9 mouse cellular contexts compared by ENCODE assay signal in the genomic region with DNA sequence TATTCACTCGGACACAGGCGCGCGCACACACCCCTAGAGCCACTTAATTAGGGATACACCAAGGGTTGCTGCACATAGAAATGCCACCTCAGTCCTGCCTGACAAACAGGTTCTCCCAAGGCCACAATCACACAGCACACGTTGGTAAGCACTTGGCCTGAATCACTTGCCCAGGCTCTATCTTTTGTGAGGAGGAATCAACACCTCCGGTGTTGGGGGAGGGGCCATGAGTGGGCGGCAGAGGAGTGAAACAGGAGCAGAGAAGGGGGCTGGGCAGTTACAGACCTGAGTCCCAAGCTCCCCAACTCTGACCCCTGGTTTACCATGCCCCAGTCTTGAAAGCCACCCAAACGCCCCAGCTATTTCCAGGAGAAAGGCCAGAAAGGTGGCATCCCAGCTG. TPM values are rescaled to one million over a fixed set of nuclear protein-coding genes. Genes with fewer than 3 reads are reported as not detected.
DNase-seq lines count a peak whose midpoint lies in the region; ATAC-seq and TF ChIP-seq lines count a peak whose summit lies in the region.
"Had no signal": no experiment of that assay in that cellular context is flagged by ENCODE, and none has a peak within 500 bp of the region (broad histone marks: within the 10 kb centered on the region; RNA-seq: fewer than 3 reads in every experiment).

No protein-coding gene starts in this region.

- no peak for TF ChIP-seq CTCF in thymus, adult 2 months (IDR thresholded peaks at IDR 0.05; ENCODE audit: borderline replicate concordance, control insufficient read depth, extremely low read depth, insufficient read depth, low read length, poor library complexity)

- H3K4me2 ChIP-seq in kidney, embryonic 15.5 days = peak overlapping the region; percentile 93
- H3K4me2 ChIP-seq in midbrain, embryonic 15.5 days = peak overlapping the region; percentile 63; the same call in 1 of the 2 replicates

- no peak for DNase-seq in kidney, postnatal 10 days
- peak; percentile 34 for DNase-seq in embryo, embryonic 10.5 days (ENCODE audit: low spot score)
- no peak for DNase-seq in hindbrain, embryonic 10.5 days (ENCODE audit: low spot score)
- no peak for DNase-seq in layer of hippocampus, postnatal 14 days (ENCODE audit: low spot score in 2 of 2)
- no peak for DNase-seq in thymus, adult 2 months
- DNase-seq in adrenal gland, postnatal 36 days = no peak
- DNase-seq: thymus, postnatal 25 days had no signal

- H3K9ac ChIP-seq in kidney, embryonic 15.5 days = 0 out of 2 replicates have a peak overlapping the region, but pooled peaks have one; percentile 4
- H3K9ac ChIP-seq in midbrain, embryonic 15.5 days = no peak overlapping the region

- no peak for ATAC-seq in kidney, embryonic 15.5 days (replicated peaks; ENCODE audit: low FRiP score)
- no peak for ATAC-seq in midbrain, embryonic 15.5 days (replicated peaks)

- H3K27ac ChIP-seq in kidney, embryonic 15.5 days = peak overlapping the region; percentile 51; the same call in 1 of the 2 replicates
- H3K27ac ChIP-seq in hindbrain, embryonic 10.5 days = 0 out of 2 replicates have a peak overlapping the region, but pooled peaks have one; percentile 8
- no peak overlapping the region for H3K27ac ChIP-seq in midbrain, embryonic 15.5 days
- H3K27ac ChIP-seq in thymus, adult 2 months (ENCODE audit: control insufficient read depth, insufficient read depth, low read length) = no peak overlapping the region

- peaks cover 40% of the 10 kb centered on the region for H3K36me3 ChIP-seq in kidney, embryonic 15.5 days
- peaks cover 51% of the 10 kb centered on the region for H3K36me3 ChIP-seq in hindbrain, embryonic 10.5 days
- peaks cover 40% of the 10 kb centered on the region for H3K36me3 ChIP-seq in midbrain, embryonic 15.5 days (replicated peaks)
- H3K36me3 ChIP-seq in thymus, adult 2 months (ENCODE audit: control insufficient read depth, insufficient read depth, low read length) = peaks cover 19% of the 10 kb centered on the region

- H3K4me1 ChIP-seq in kidney, embryonic 15.5 days = peaks cover 34% of the 10 kb centered on the region
- peaks cover 36% of the 10 kb centered on the region for H3K4me1 ChIP-seq in hindbrain, embryonic 10.5 days (replicated peaks)
- H3K4me1 ChIP-seq in midbrain, embryonic 15.5 days = peaks cover 21% of the 10 kb centered on the region
- peaks cover 5% of the 10 kb centered on the region for H3K4me1 ChIP-seq in thymus, adult 2 months (replicated peaks; ENCODE audit: control insufficient read depth, insufficient read depth, low read length)

- H3K27me3 ChIP-seq in kidney, embryonic 15.5 days = no peaks in the 10 kb centered on the region
- peaks cover 46% of the 10 kb centered on the region for H3K27me3 ChIP-seq in hindbrain, embryonic 10.5 days (ENCODE audit: insufficient read depth, poor library complexity, severe bottlenecking)
- no peaks in the 10 kb centered on the region for H3K27me3 ChIP-seq in midbrain, embryonic 15.5 days (replicated peaks)
- H3K27me3 ChIP-seq in thymus, adult 2 months (ENCODE audit: control insufficient read depth, insufficient read depth, low read length) = peaks cover 3% of the 10 kb centered on the region; the same call in 1 of the 2 replicates

- WGBS in kidney, embryonic 15.5 days = 11% methylated on average over 8 of the region's 8 CpGs
- WGBS in hindbrain, embryonic 10.5 days = 8% methylated on average over 8 of the region's 8 CpGs
- WGBS in midbrain, embryonic 15.5 days = 12% methylated on average over 8 of the region's 8 CpGs
- 79% methylated on average over 8 of the region's 8 CpGs for WGBS in thymus, adult 2 months

- H3K9me3 ChIP-seq in kidney, embryonic 15.5 days (replicated peaks) = no peaks in the 10 kb centered on the region
- no peaks in the 10 kb centered on the region for H3K9me3 ChIP-seq in hindbrain, embryonic 10.5 days
- H3K9me3 ChIP-seq in midbrain, embryonic 15.5 days = no peaks in the 10 kb centered on the region

- no peak for TF ChIP-seq POLR2A in thymus, adult 2 months (IDR thresholded peaks at IDR 0.05; ENCODE audit: control insufficient read depth, extremely low read depth, insufficient read depth, low read length, poor library complexity)

- H3K4me3 ChIP-seq in kidney, embryonic 15.5 days (replicated peaks) = no peak overlapping the region
- H3K4me3 ChIP-seq in hindbrain, embryonic 10.5 days = peak overlapping the region; percentile 74; the same call in 1 of the 2 replicates
- 0 out of 2 replicates have a peak overlapping the region, but pooled peaks have one; percentile 72 for H3K4me3 ChIP-seq in midbrain, embryonic 15.5 days
- H3K4me3 ChIP-seq in thymus, adult 2 months (ENCODE audit: control insufficient read depth, insufficient read depth, low read length) = no peak overlapping the region

RNA-seq across cellular contexts. Expression of a gene that starts 0.8 kb away (rescaled TPM):
- polyA plus RNA-seq in kidney, embryonic 15.5 days (2015; fragmentation: Nextera tagmentation; extraction: Ambion mirVana) = 5.3 and 5.8 TPM in 2 replicates
- polyA plus RNA-seq in hindbrain, embryonic 10.5 days (2016; fragmentation: Nextera tagmentation; extraction: Ambion mirVana) = 4.5 and 7.6 TPM in 2 replicates
- 25.0 and 26.7 TPM in 2 replicates for polyA plus RNA-seq in midbrain, embryonic 15.5 days (2015; fragmentation: Nextera tagmentation; extraction: Ambion mirVana)
- 10 to 100 TPM; 42.7 to 43.9 TPM for total RNA-seq in layer of hippocampus, postnatal 14 days (2021)
- 21.8 and 22.0 TPM in 2 replicates for polyA plus RNA-seq in thymus, adult 2 months (2012; rRNA removed)
- 10 to 100 TPM; 21.5 to 25.5 TPM for total RNA-seq in adrenal gland, postnatal 36 days (2021)

RNA-seq across cellular contexts. Expression of a gene that starts 9.0 kb away (rescaled TPM):
- polyA plus RNA-seq in kidney, embryonic 15.5 days (2015; fragmentation: Nextera tagmentation; extraction: Ambion mirVana) = 9.1 and 9.5 TPM in 2 replicates
- 5.9 and 7.8 TPM in 2 replicates for polyA plus RNA-seq in hindbrain, embryonic 10.5 days (2016; fragmentation: Nextera tagmentation; extraction: Ambion mirVana)
- polyA plus RNA-seq in midbrain, embryonic 15.5 days (2015; fragmentation: Nextera tagmentation; extraction: Ambion mirVana) = 3.7 and 5.7 TPM in 2 replicates
- total RNA-seq in layer of hippocampus, postnatal 14 days (2021) = 10 to 100 TPM; 62.7 to 65.5 TPM
- 297 and 310 TPM in 2 replicates for polyA plus RNA-seq in thymus, adult 2 months (2012; rRNA removed)
- 10 to 100 TPM; 43.1 to 46.5 TPM for total RNA-seq in adrenal gland, postnatal 36 days (2021)

RNA-seq across cellular contexts. Expression of a gene that starts 50.5 kb away (rescaled TPM):
- 58.0 and 58.5 TPM in 2 replicates for polyA plus RNA-seq in kidney, embryonic 15.5 days (2015; fragmentation: Nextera tagmentation; extraction: Ambion mirVana)
- polyA plus RNA-seq in hindbrain, embryonic 10.5 days (2016; fragmentation: Nextera tagmentation; extraction: Ambion mirVana) = 75.2 and 91.2 TPM in 2 replicates
- polyA plus RNA-seq in midbrain, embryonic 15.5 days (2015; fragmentation: Nextera tagmentation; extraction: Ambion mirVana) = 14.5 and 17.3 TPM in 2 replicates
- 1 to 10 TPM; 5.7 TPM for total RNA-seq in layer of hippocampus, postnatal 14 days (2021)
- 14.0 and 17.7 TPM in 2 replicates for polyA plus RNA-seq in thymus, adult 2 months (2012; rRNA removed)
- 1 to 10 TPM; 4.2 to 6.9 TPM for total RNA-seq in adrenal gland, postnatal 36 days (2021)

RNA-seq across cellular contexts. Expression of a gene that starts 59.5 kb away (rescaled TPM):
- polyA plus RNA-seq in kidney, embryonic 15.5 days (2015; fragmentation: Nextera tagmentation; extraction: Ambion mirVana) = 0.17 and 0.26 TPM in 2 replicates
- 1.4 and 2.1 TPM in 2 replicates for polyA plus RNA-seq in hindbrain, embryonic 10.5 days (2016; fragmentation: Nextera tagmentation; extraction: Ambion mirVana)
- polyA plus RNA-seq in midbrain, embryonic 15.5 days (2015; fragmentation: Nextera tagmentation; extraction: Ambion mirVana) = 8.7 and 9.0 TPM in 2 replicates
- total RNA-seq in layer of hippocampus, postnatal 14 days (2021) = 100 to 1,000 TPM; 123 to 125 TPM
- 1.0 and 1.1 TPM in 2 replicates for polyA plus RNA-seq in thymus, adult 2 months (2012; rRNA removed)
- total RNA-seq in adrenal gland, postnatal 36 days (2021) = 1 to 10 TPM in 1 of 2 experiments, under 1 TPM in 1; 0.63 to 1.1 TPM

Comparison
In these comparisons a context has a peak if more than half of its experiments do, and no peak if none do; other contexts are left out.
1. H3K27ac ChIP-seq: peak in kidney, embryonic 15.5 days (single experiment) and hindbrain, embryonic 10.5 days (single experiment); none in midbrain, embryonic 15.5 days (single experiment) and thymus, adult 2 months (single experiment).
2. H3K4me3 ChIP-seq: peak in hindbrain, embryonic 10.5 days (single experiment) and midbrain, embryonic 15.5 days (single experiment); none in kidney, embryonic 15.5 days (single experiment) and thymus, adult 2 months (single experiment).
3. RNA of a gene that starts 9.0 kb away (polyA plus RNA-seq): 297 to 310 TPM in thymus, adult 2 months; 9.1 to 9.5 TPM in kidney, embryonic 15.5 days, 5.9 to 7.8 TPM in hindbrain, embryonic 10.5 days and 3.7 to 5.7 TPM in midbrain, embryonic 15.5 days; every median in the first group is over 10 times any median in the second.